Mouse (Mus musculus) heart, adult 18-20 months (tissue): ENCODE measurements at regions not wholly inside any gene's neighbourhood (a gene's known extent, or its start where the extent isn't known, plus 50 kb on each side); places are given as distances from the start of the nearest gene placed in this dataset.
A peak's percentile ranks its signal among the peaks of the same experiment; 100 is the strongest.
"Not testable (repeated sequence)": the region's sequence is repeated elsewhere in the genome, so short reads cannot be mapped to it uniquely, and the experiment has no call there.

Source experiments
- DNase-seq, 2 experiments: peaks; one replicate each; pipeline ENCODE4 v3.0.0; 2021 to 2022; ENCODE audit warnings: mixed read lengths in 1 of 2

GRCm38 (mm10) chr11:26826194-26826593, 232.4 kb upstream of the Vrk2 start:
- no peak for DNase-seq

- no peak for DNase-seq
Measured at GRCm38 (mm10) chr11:26824080-26824727, 230.4 kb upstream of the Vrk2 start.

- DNase-seq: no peak
Measured at GRCm38 (mm10) chr11:26821091-26821490, 227.3 kb upstream of the Vrk2 start.

- DNase-seq: no peak
Measured at GRCm38 (mm10) chr11:26817316-26817715, 223.5 kb upstream of the Vrk2 start.

- no peak for DNase-seq
Measured at GRCm38 (mm10) chr11:26815104-26815503, 221.3 kb upstream of the Vrk2 start.

GRCm38 (mm10) chr11:26814601-26815000, 220.8 kb upstream of the Vrk2 start:
- DNase-seq: no peak

- DNase-seq: no peak
Measured at GRCm38 (mm10) chr11:26802249-26802941, 208.6 kb upstream of the Vrk2 start.

GRCm38 (mm10) chr11:26800296-26800695, 206.5 kb upstream of the Vrk2 start:
- DNase-seq: no peak

GRCm38 (mm10) chr11:26794629-26794966, 200.8 kb upstream of the Vrk2 start:
- DNase-seq: no peak

GRCm38 (mm10) chr11:26793928-26794628, 200.3 kb upstream of the Vrk2 start:
- DNase-seq: no peak

GRCm38 (mm10) chr11:26789281-26789680, 195.5 kb upstream of the Vrk2 start:
- no peak for DNase-seq

- DNase-seq: no peak
Measured at GRCm38 (mm10) chr11:26785164-26785563, 191.4 kb upstream of the Vrk2 start.

GRCm38 (mm10) chr11:26773122-26773796, 179.5 kb upstream of the Vrk2 start:
- DNase-seq: no peak

GRCm38 (mm10) chr11:26755576-26755975, 161.8 kb upstream of the Vrk2 start:
- DNase-seq: peak in 1 of 2 experiments; percentile 1

- DNase-seq: no peak
Measured at GRCm38 (mm10) chr11:26753616-26754015, 159.8 kb upstream of the Vrk2 start.

GRCm38 (mm10) chr11:26742235-26742634, 148.4 kb upstream of the Vrk2 start:
- DNase-seq: no peak

GRCm38 (mm10) chr11:26739732-26740131, 145.9 kb upstream of the Vrk2 start:
- DNase-seq: no peak

- no peak for DNase-seq
Measured at GRCm38 (mm10) chr11:26726969-26727368, 133.2 kb upstream of the Vrk2 start.

- DNase-seq: no peak
Measured at GRCm38 (mm10) chr11:26724963-26725721, 131.3 kb upstream of the Vrk2 start.

- DNase-seq: no peak
Measured at GRCm38 (mm10) chr11:26722292-26722691, 128.5 kb upstream of the Vrk2 start.

GRCm38 (mm10) chr11:26721173-26721572, 127.4 kb upstream of the Vrk2 start:
- DNase-seq: no peak

GRCm38 (mm10) chr11:26711237-26711636, 117.4 kb upstream of the Vrk2 start:
- DNase-seq: not testable (repeated sequence)
